In genomic region chr17:25794197-25794596, GRCm38 (mm10) we compare ENCODE assay signal across 10 mouse cellular contexts. TPM values are rescaled to one million over a fixed set of nuclear protein-coding genes. Genes with fewer than 3 reads are reported as not detected.
DNase-seq lines count a peak whose midpoint lies in the region; ATAC-seq lines count a peak whose summit lies in the region.
"Had no signal": no experiment of that assay in that cellular context is flagged by ENCODE, and none has a peak within 500 bp of the region (broad histone marks: within the 10 kb centered on the region; RNA-seq: fewer than 3 reads in every experiment).

No protein-coding gene starts in this region.

- H3K9ac ChIP-seq in embryonic facial prominence, embryonic 13.5 days, result 0 out of 2 replicates have a peak overlapping the region, but pooled peaks have one; percentile 21
- peak overlapping the region; percentile 70; the same call in 1 of the 2 replicates for H3K9ac ChIP-seq in hindbrain, embryonic 13.5 days

- intact Hi-C loops in left cerebral cortex, postnatal 4 days (cut with DNase I), result no loop called here
- intact Hi-C loops in left cerebral cortex, postnatal 36 days (cut with DNase I), result loop anchor here (5.0 kb wide), 1 partner anchor 317 kb away; no protein-coding TSS in a partner anchor

- peaks cover 53% of the 10 kb centered on the region for H3K4me1 ChIP-seq in embryonic facial prominence, embryonic 13.5 days
- peaks cover 64% of the 10 kb centered on the region for H3K4me1 ChIP-seq in hindbrain, embryonic 13.5 days (replicated peaks)

- ATAC-seq in embryonic facial prominence, embryonic 13.5 days (ENCODE audit: insufficient number of reproducible peaks, insufficient read depth, low FRiP score, low TSS enrichment, low read depth), result no peak
- ATAC-seq in hindbrain, embryonic 13.5 days (ENCODE audit: low FRiP score), result no peak
- ATAC-seq in cerebellum, adult (ENCODE audit: insufficient number of reproducible peaks, low FRiP score, low TSS enrichment), result no peak

- no peaks in the 10 kb centered on the region for H3K27me3 ChIP-seq in embryonic facial prominence, embryonic 13.5 days
- peaks cover 4% of the 10 kb centered on the region; the same call in 1 of the 2 replicates for H3K27me3 ChIP-seq in hindbrain, embryonic 13.5 days

- no peak overlapping the region for H3K4me2 ChIP-seq in embryonic facial prominence, embryonic 13.5 days
- peak overlapping the region; percentile 88 for H3K4me2 ChIP-seq in hindbrain, embryonic 13.5 days

- H3K27ac ChIP-seq in embryonic facial prominence, embryonic 13.5 days, result no peak overlapping the region
- H3K27ac ChIP-seq in hindbrain, embryonic 13.5 days, result peak overlapping the region; percentile 93

- peaks cover 7% of the 10 kb centered on the region for H3K36me3 ChIP-seq in embryonic facial prominence, embryonic 13.5 days
- H3K36me3 ChIP-seq in hindbrain, embryonic 13.5 days, result peaks cover 7% of the 10 kb centered on the region

- WGBS in embryonic facial prominence, embryonic 13.5 days, result 58% methylated on average over 13 of the region's 13 CpGs
- whole genome bisulfite sequencing in hindbrain, embryonic 13.5 days, result 10% methylated on average over 13 of the region's 13 CpGs

- no peaks in the 10 kb centered on the region for H3K9me3 ChIP-seq in embryonic facial prominence, embryonic 13.5 days
- H3K9me3 ChIP-seq in hindbrain, embryonic 13.5 days, result no peaks in the 10 kb centered on the region
- H3K9me3 ChIP-seq: megakaryocyte, embryonic 14.5 days had no signal

- peak; percentile 44 for DNase-seq in left cerebral cortex, postnatal 4 days
- DNase-seq in left cerebral cortex, postnatal 36 days (ENCODE audit: low spot score in 2 of 2), result no peak
- peak; percentile 49 for DNase-seq in neural tube, embryonic 10.5 days (ENCODE audit: extremely low spot score, low spot score)
- no peak for DNase-seq in liver
- DNase-seq: adrenal gland, postnatal 25 days; gastrocnemius, postnatal 10 days had no signal

- no peak overlapping the region for H3K4me3 ChIP-seq in embryonic facial prominence, embryonic 13.5 days
- peak overlapping the region; percentile 61; the same call in 1 of the 2 replicates for H3K4me3 ChIP-seq in hindbrain, embryonic 13.5 days
- H3K4me3 ChIP-seq: megakaryocyte, embryonic 14.5 days had no signal

RNA-seq across cellular contexts. Expression of gene AC134908.4, which starts 1.3 kb away (rescaled TPM):
- total RNA-seq in left cerebral cortex, postnatal 4 days (2021), result not detected
- under 1 TPM in 1 of 2 experiments, not detected in 1; 0.52 TPM for total RNA-seq in left cerebral cortex, postnatal 36 days (2021)
- polyA plus RNA-seq in embryonic facial prominence, embryonic 13.5 days (2015; fragmentation: Nextera tagmentation; extraction: Ambion mirVana), result not detected in 2 replicates
- polyA plus RNA-seq in hindbrain, embryonic 13.5 days (2015; fragmentation: Nextera tagmentation; extraction: Ambion mirVana), result 0.60 TPM in 1 of 2 replicates, not detected in the other
- total RNA-seq: adrenal gland, postnatal 25 days; gastrocnemius, postnatal 10 days had no signal

RNA-seq across cellular contexts. Expression of gene Fam173a, which starts 1.5 kb away (rescaled TPM):
- 10 to 100 TPM; 50.6 to 61.1 TPM for total RNA-seq in left cerebral cortex, postnatal 4 days (2021)
- 10 to 100 TPM; 81.2 to 81.7 TPM for total RNA-seq in left cerebral cortex, postnatal 36 days (2021)
- polyA plus RNA-seq in embryonic facial prominence, embryonic 13.5 days (2015; fragmentation: Nextera tagmentation; extraction: Ambion mirVana), result 65.3 and 78.1 TPM in 2 replicates
- polyA plus RNA-seq in hindbrain, embryonic 13.5 days (2015; fragmentation: Nextera tagmentation; extraction: Ambion mirVana), result 86.6 and 86.8 TPM in 2 replicates

RNA-seq across cellular contexts. Expression of gene Metrn, which starts 2.7 kb away (rescaled TPM):
- 10 to 100 TPM; 45.8 to 56.7 TPM for total RNA-seq in left cerebral cortex, postnatal 4 days (2021)
- 10 to 100 TPM; 80.7 to 96.2 TPM for total RNA-seq in left cerebral cortex, postnatal 36 days (2021)
- polyA plus RNA-seq in embryonic facial prominence, embryonic 13.5 days (2015; fragmentation: Nextera tagmentation; extraction: Ambion mirVana), result 43.4 and 50.1 TPM in 2 replicates
- polyA plus RNA-seq in hindbrain, embryonic 13.5 days (2015; fragmentation: Nextera tagmentation; extraction: Ambion mirVana), result 45.4 and 57.6 TPM in 2 replicates

RNA-seq across cellular contexts. Expression of gene Ccdc78, which starts 7.8 kb away (rescaled TPM):
- not detected for total RNA-seq in left cerebral cortex, postnatal 4 days (2021)
- not detected for total RNA-seq in left cerebral cortex, postnatal 36 days (2021)
- polyA plus RNA-seq in embryonic facial prominence, embryonic 13.5 days (2015; fragmentation: Nextera tagmentation; extraction: Ambion mirVana), result 0.20 and 0.25 TPM in 2 replicates
- 0.16 and 0.36 TPM in 2 replicates for polyA plus RNA-seq in hindbrain, embryonic 13.5 days (2015; fragmentation: Nextera tagmentation; extraction: Ambion mirVana)
- total RNA-seq: adrenal gland, postnatal 25 days; gastrocnemius, postnatal 10 days had no signal

RNA-seq across cellular contexts. Expression of gene Haghl, which starts 8.7 kb away (rescaled TPM):
- 10 to 100 TPM; 82.0 to 98.4 TPM for total RNA-seq in left cerebral cortex, postnatal 4 days (2021)
- 100 to 1,000 TPM; 114 to 117 TPM for total RNA-seq in left cerebral cortex, postnatal 36 days (2021)
- polyA plus RNA-seq in embryonic facial prominence, embryonic 13.5 days (2015; fragmentation: Nextera tagmentation; extraction: Ambion mirVana), result 74.6 and 89.5 TPM in 2 replicates
- polyA plus RNA-seq in hindbrain, embryonic 13.5 days (2015; fragmentation: Nextera tagmentation; extraction: Ambion mirVana), result 125 and 138 TPM in 2 replicates

Comparison
In these comparisons a context has a peak if more than half of its experiments do, and no peak if none do; other contexts are left out.
1. DNase-seq: peak in left cerebral cortex, postnatal 4 days (single experiment) and neural tube, embryonic 10.5 days (single experiment); none in left cerebral cortex, postnatal 36 days (0 of 2) and liver (single experiment).